In genomic region chr4:132639191-132639713, GRCm38 (mm10) we compare ENCODE assay signal across 8 mouse cellular contexts. TPM values are rescaled to one million over a fixed set of nuclear protein-coding genes. Genes with fewer than 3 reads are reported as not detected.
A peak's percentile ranks its signal among the peaks of the same experiment; 100 is the strongest.
DNase-seq lines count a peak whose midpoint lies in the region; ATAC-seq lines count a peak whose summit lies in the region.

No protein-coding gene starts in this region.

- H3K27me3 ChIP-seq in embryonic facial prominence, embryonic 13.5 days, result no peaks in the 10 kb centered on the region

- H3K4me3 ChIP-seq in embryonic facial prominence, embryonic 13.5 days, result peak overlapping the region; percentile 98

- peak; percentile 49; the same call in 1 of the 2 replicates for ATAC-seq in embryonic facial prominence, embryonic 13.5 days (ENCODE audit: insufficient number of reproducible peaks, insufficient read depth, low FRiP score, low TSS enrichment, low read depth)
- peak; percentile 22 for ATAC-seq in megakaryocyte, adult 5-6 weeks (ENCODE audit: poor library complexity, severe bottlenecking)

- peak; percentile 7 to 11 for DNase-seq in left cerebral cortex, postnatal 25 days (ENCODE audit: low spot score in 2 of 2)
- no peak for DNase-seq in left cerebral cortex, postnatal 10 days (ENCODE audit: extremely low spot score in 1 of 2, low spot score in 2 of 2)
- DNase-seq in NIH3T3 (ENCODE audit: low read depth), result peak; percentile 14
- DNase-seq in induced T-regulatory cell, adult 2 months (ENCODE audit: low read depth), result peak; percentile 65
- no peak for DNase-seq in retina, embryonic 14.5 days (ENCODE audit: low spot score)
- no peak for DNase-seq in urinary bladder, postnatal 25 days (ENCODE audit: low spot score)

- H3K4me1 ChIP-seq in embryonic facial prominence, embryonic 13.5 days, result peaks cover 11% of the 10 kb centered on the region

- H3K9ac ChIP-seq in embryonic facial prominence, embryonic 13.5 days, result peak overlapping the region; percentile 94

- H3K4me2 ChIP-seq in embryonic facial prominence, embryonic 13.5 days, result peak overlapping the region; percentile 91

- peaks cover 11% of the 10 kb centered on the region; the same call in 1 of the 2 replicates for H3K36me3 ChIP-seq in embryonic facial prominence, embryonic 13.5 days

- peak overlapping the region; percentile 85 for H3K27ac ChIP-seq in embryonic facial prominence, embryonic 13.5 days

- intact Hi-C loops in left cerebral cortex, postnatal 25 days (cut with DNase I), result no loop called here
- intact Hi-C loops in left cerebral cortex, postnatal 10 days (cut with DNase I), result no loop called here

- no peaks in the 10 kb centered on the region for H3K9me3 ChIP-seq in embryonic facial prominence, embryonic 13.5 days

- WGBS in embryonic facial prominence, embryonic 13.5 days, result under 1% methylated on average over 35 of the region's 35 CpGs

RNA-seq across cellular contexts. Expression of gene Eya3, which starts 0.5 kb away (rescaled TPM):
- 10 to 100 TPM; 29.1 to 34.6 TPM for total RNA-seq in left cerebral cortex, postnatal 25 days (2021)
- total RNA-seq in left cerebral cortex, postnatal 10 days (2021), result 10 to 100 TPM; 22.1 to 23.8 TPM
- polyA plus RNA-seq in embryonic facial prominence, embryonic 13.5 days (2015; fragmentation: Nextera tagmentation; extraction: Ambion mirVana), result 32.6 and 34.2 TPM in 2 replicates
- total RNA-seq in megakaryocyte, adult 5-6 weeks (2015), result 49.3 and 52.8 TPM in 2 replicates
- total RNA-seq in megakaryocyte, adult 5-6 weeks (2017), result 23.5 and 31.7 TPM in 2 replicates

Comparison
In these comparisons a context has a peak if more than half of its experiments do, and no peak if none do; other contexts are left out.
1. DNase-seq: peak in left cerebral cortex, postnatal 25 days (2 of 2), NIH3T3 (single experiment) and induced T-regulatory cell, adult 2 months (single experiment); none in left cerebral cortex, postnatal 10 days (0 of 2), retina, embryonic 14.5 days (single experiment) and urinary bladder, postnatal 25 days (single experiment).